Mouse (Mus musculus) MEL (cell line): ENCODE results near the gene Peg12. TPM values are rescaled to one million over a fixed set of nuclear protein-coding genes. Genes with fewer than 3 reads are reported as not detected.

ENCODE experiments used
- DNase-seq: peaks from one replicate; pipeline ENCODE4 v3.0.0; 2011; ENCODE audit warnings: low read depth, low spot score
- H3K27ac ChIP-seq: 2 replicates; pipeline ENCODE4 v1.5.1; 2012; ENCODE audit warnings: low read depth, mild to moderate bottlenecking, control low read depth, low read length, moderate library complexity; ENCODE audit not compliant: control insufficient read depth
- H3K27me3 ChIP-seq, 2 experiments: fragments of 150-350 bp in 1 of 2; sonication (generic) in 1 of 2; 2 replicates each; pipeline ENCODE4 v1.6.1; 2012; ENCODE audit warnings: low read length in 2 of 2, mild to moderate bottlenecking in 2 of 2, improper control_type of control experiment in 1 of 2, moderate library complexity in 1 of 2; ENCODE audit not compliant: insufficient read depth in 2 of 2, control insufficient read depth in 1 of 2
- H3K36me3 ChIP-seq, 2 experiments: 2 replicates each; pipeline ENCODE4 v1.6.1; 2012 to 2014; ENCODE audit warnings: low read length in 2 of 2, improper control_type of control experiment in 1 of 2, inconsistent platforms in 1 of 2, mild to moderate bottlenecking in 1 of 2; ENCODE audit not compliant: insufficient read depth in 2 of 2, control insufficient read depth in 1 of 2
- H3K4me1 ChIP-seq, 2 experiments: fragments of 150-350 bp in 1 of 2; sonication (generic) in 1 of 2; 2 replicates each; pipeline ENCODE4 v1.6.1; 2012; ENCODE audit warnings: low read length in 2 of 2, improper control_type of control experiment in 1 of 2, mild to moderate bottlenecking in 1 of 2; ENCODE audit not compliant: insufficient read depth in 2 of 2, control insufficient read depth in 1 of 2
- H3K4me3 ChIP-seq, 2 experiments: fragments of 150-350 bp in 1 of 2; sonication (generic) in 1 of 2; 2 replicates each; pipeline ENCODE4 v1.5.1; 2012; ENCODE audit warnings: low read depth in 2 of 2, low read length in 2 of 2, mild to moderate bottlenecking in 2 of 2, moderate library complexity in 2 of 2, control low read depth in 1 of 2, improper control_type of control experiment in 1 of 2; ENCODE audit not compliant: control insufficient read depth in 1 of 2, insufficient read depth in 1 of 2
- H3K79me2 ChIP-seq: 2 replicates; pipeline ENCODE4 v1.6.1; 2012; ENCODE audit warnings: mild to moderate bottlenecking, low read length, moderate library complexity; ENCODE audit not compliant: control insufficient read depth, poor library complexity, insufficient read depth
- H3K9ac ChIP-seq: 2 replicates; pipeline ENCODE4 v1.6.1; 2012; ENCODE audit warnings: low read depth, mild to moderate bottlenecking, control low read depth, low read length, moderate library complexity; ENCODE audit not compliant: control insufficient read depth, poor library complexity, severe bottlenecking
- H3K9me3 ChIP-seq: fragments of 150-350 bp; sonication (generic); replicated peaks from 2 replicates; pipeline ENCODE4 v1.6.1; 2012; ENCODE audit warnings: mild to moderate bottlenecking, low read length, improper control_type of control experiment, moderate library complexity; ENCODE audit not compliant: insufficient read depth
- BHLHE40 ChIP-seq: IDR thresholded peaks from 2 replicates; pipeline ENCODE4 v1.6.1; 2012; ENCODE audit warnings: low read depth, mild to moderate bottlenecking, inconsistent platforms, low read length, improper control_type of control experiment, borderline replicate concordance
- CHD1 ChIP-seq: IDR thresholded peaks from 2 replicates; pipeline ENCODE4 v1.6.1; 2012; ENCODE audit warnings: low read depth, mild to moderate bottlenecking, inconsistent platforms, low read length, improper control_type of control experiment
- ELF1 ChIP-seq: IDR thresholded peaks from 2 replicates; pipeline ENCODE4 v1.6.1; 2014; ENCODE audit warnings: low read depth, mild to moderate bottlenecking, inconsistent platforms, low read length, improper control_type of control experiment, moderate library complexity
- EP300 ChIP-seq, 2 experiments: IDR thresholded peaks; 2 replicates each; pipeline ENCODE4 v1.6.1; 2011; ENCODE audit warnings: improper control_type of control experiment in 2 of 2, low read length in 2 of 2, low read depth in 1 of 2, mild to moderate bottlenecking in 1 of 2
- HCFC1 ChIP-seq: IDR thresholded peaks from 2 replicates; pipeline ENCODE4 v1.6.1; 2012; ENCODE audit warnings: low read depth, mild to moderate bottlenecking, inconsistent platforms, low read length, improper control_type of control experiment, moderate library complexity
- JUND ChIP-seq: IDR thresholded peaks from 2 replicates; pipeline ENCODE4 v1.6.1; 2011; ENCODE audit warnings: low read depth, mild to moderate bottlenecking, improper control_type of control experiment, low read length
- KAT2A ChIP-seq: conservative IDR thresholded peaks from 2 replicates; pipeline ENCODE4 v1.6.1; 2012; ENCODE audit warnings: low read depth, low read length, improper control_type of control experiment, inconsistent platforms
- MXI1 ChIP-seq: IDR thresholded peaks from 2 replicates; pipeline ENCODE4 v1.6.1; 2011; ENCODE audit warnings: mild to moderate bottlenecking, low read depth, low read length, improper control_type of control experiment
- MYB ChIP-seq: IDR thresholded peaks from 2 replicates; pipeline ENCODE4 v1.6.1; 2011; ENCODE audit warnings: mild to moderate bottlenecking, low read depth, low read length, improper control_type of control experiment
- NELFE ChIP-seq: IDR thresholded peaks from 2 replicates; pipeline ENCODE4 v1.6.1; 2011; ENCODE audit warnings: low read depth, low read length, improper control_type of control experiment
- NRF1 ChIP-seq: IDR thresholded peaks from 2 replicates; pipeline ENCODE4 v1.6.1; 2014; ENCODE audit warnings: low read depth, mild to moderate bottlenecking, inconsistent platforms, low read length, improper control_type of control experiment, moderate library complexity; ENCODE audit not compliant: poor library complexity, insufficient read depth, severe bottlenecking
- POLR2A ChIP-seq, 2 experiments: IDR thresholded peaks; 2 replicates each; pipeline ENCODE4 v1.6.1; 2011 to 2012; ENCODE audit warnings: low read length in 2 of 2, mild to moderate bottlenecking in 2 of 2, control low read depth in 1 of 2, improper control_type of control experiment in 1 of 2, low read depth in 1 of 2, moderate library complexity in 1 of 2; ENCODE audit not compliant: control insufficient read depth in 1 of 2, insufficient read depth in 1 of 2, poor library complexity in 1 of 2
- POLR2AphosphoS5 ChIP-seq: IDR thresholded peaks from 2 replicates; pipeline ENCODE4 v1.6.1; 2012; ENCODE audit warnings: low read depth, borderline replicate concordance, mild to moderate bottlenecking, inconsistent platforms, low read length, moderate library complexity, mixed read lengths
- RAD21 ChIP-seq: IDR thresholded peaks from 2 replicates; pipeline ENCODE4 v1.6.1; 2011; ENCODE audit warnings: mild to moderate bottlenecking, low read depth, low read length, improper control_type of control experiment
- TBP ChIP-seq: IDR thresholded peaks from 2 replicates; pipeline ENCODE4 v1.8.0; 2011; ENCODE audit warnings: low read depth, low read length, improper control_type of control experiment
- TCF12 ChIP-seq: IDR thresholded peaks from 2 replicates; pipeline ENCODE4 v1.6.1; 2014; ENCODE audit warnings: low read depth, mild to moderate bottlenecking, inconsistent platforms, low read length, improper control_type of control experiment, moderate library complexity
- UBTF ChIP-seq: IDR thresholded peaks from 2 replicates; pipeline ENCODE4 v1.6.1; 2012; ENCODE audit warnings: low read depth, mild to moderate bottlenecking, inconsistent platforms, low read length, improper control_type of control experiment, moderate library complexity, borderline replicate concordance; ENCODE audit not compliant: insufficient read depth
- USF2 ChIP-seq, 2 experiments: IDR thresholded peaks; 2 replicates each; pipeline ENCODE4 v1.6.1; 2011 to 2012; ENCODE audit warnings: improper control_type of control experiment in 2 of 2, low read length in 2 of 2, borderline replicate concordance in 1 of 2, inconsistent platforms in 1 of 2, low read depth in 1 of 2, mild to moderate bottlenecking in 1 of 2; ENCODE audit not compliant: insufficient read depth in 1 of 2
- ZKSCAN1 ChIP-seq: IDR thresholded peaks from 2 replicates; pipeline ENCODE4 v1.6.1; 2012; ENCODE audit warnings: low read depth, mild to moderate bottlenecking, inconsistent platforms, low read length, improper control_type of control experiment, moderate library complexity
- polyA plus RNA-seq, 2 experiments: library from polyadenylated mRNA; stranded (reverse) in 1 of 2; unstranded in 1 of 2; fragments of >175 nt in 1 of 2; fragments of >200 nt in 1 of 2; gene quantifications; 2 replicates each; pipeline versions ENCODE4 v1.2.1 to v1.2.4; 2012; ENCODE audit warnings: low replicate concordance in 2 of 2, low read depth in 1 of 2; ENCODE audit not compliant: insufficient read length in 2 of 2, insufficient read depth in 1 of 2, missing spikeins in 1 of 2
- total RNA-seq: library from RNA; depleted of rRNA; stranded (reverse); fragments of 300-350 nt; gene quantifications from 2 replicates; pipeline ENCODE4 v1.2.3, GENCODE M21; 2012

Peg12 gene
- total and polyA plus RNA-seq, 3 experiments: not detected

GRCm38 (mm10) chr7:62462229-62463006 lies 1.9 kb downstream of the Peg12 start:
- TF ChIP-seq KAT2A: no peak
- no peak for TF ChIP-seq MXI1
- no peak for TF ChIP-seq POLR2AphosphoS5
- no peak for DNase-seq
- Histone ChIP-seq H3K4me3 (no peak overlapping the region), H3K4me1 (no peaks in the 10 kb centered on the region), H3K36me3 (no peaks in the 10 kb centered on the region), H3K27ac (no peak overlapping the region), H3K9me3 (no peaks in the 10 kb centered on the region), H3K9ac (no peak overlapping the region), H3K79me2 (no peaks in the 10 kb centered on the region), H3K27me3 (no peaks in the 10 kb centered on the region)

GRCm38 (mm10) chr7:62452353-62452752 lies 12.0 kb downstream of the Peg12 start:
- Histone ChIP-seq H3K36me3 (no peaks in the 10 kb centered on the region), H3K27me3 (no peaks in the 10 kb centered on the region), H3K79me2 (no peaks in the 10 kb centered on the region), H3K27ac (no peak overlapping the region), H3K9ac (no peak overlapping the region), H3K4me3 (no peak overlapping the region), H3K4me1 (no peaks in the 10 kb centered on the region), H3K9me3 (no peaks in the 10 kb centered on the region)
- no peak for DNase-seq
- no peak for TF ChIP-seq UBTF
- TF ChIP-seq USF2 (IDR thresholded peaks at IDR 0.05; ENCODE audit: borderline replicate concordance in 1 of 2, insufficient read depth in 1 of 2, low read depth in 1 of 2, low read length in 2 of 2): no peak
- TF ChIP-seq BHLHE40: no peak
- no peak for TF ChIP-seq EP300 (IDR thresholded peaks at IDR 0.05; ENCODE audit: low read depth in 1 of 2, low read length in 2 of 2)
- no peak for TF ChIP-seq ZKSCAN1
- no peak for TF ChIP-seq CHD1
- no peak for TF ChIP-seq ELF1
- TF ChIP-seq MYB: no peak
- TF ChIP-seq NELFE: no peak
- TF ChIP-seq TCF12: no peak
- no peak for TF ChIP-seq JUND
- no peak for TF ChIP-seq RAD21
- TF ChIP-seq HCFC1: no peak
- TF ChIP-seq POLR2A (IDR thresholded peaks at IDR 0.05; ENCODE audit: control insufficient read depth in 1 of 2, insufficient read depth in 1 of 2, low read depth in 1 of 2, low read length in 2 of 2, poor library complexity in 1 of 2): no peak
- no peak for TF ChIP-seq MXI1
- TF ChIP-seq TBP: no peak
- TF ChIP-seq NRF1: no peak
